Mouse (Mus musculus) kidney, adult 18-20 months (tissue): ENCODE measurements at regions not wholly inside any gene's neighbourhood (a gene's known extent, or its start where the extent isn't known, plus 50 kb on each side); places are given as distances from the start of the nearest gene placed in this dataset.

ENCODE experiments used
- DNase-seq: peaks from one replicate; pipeline ENCODE4 v3.0.0; 2021

DNA sequence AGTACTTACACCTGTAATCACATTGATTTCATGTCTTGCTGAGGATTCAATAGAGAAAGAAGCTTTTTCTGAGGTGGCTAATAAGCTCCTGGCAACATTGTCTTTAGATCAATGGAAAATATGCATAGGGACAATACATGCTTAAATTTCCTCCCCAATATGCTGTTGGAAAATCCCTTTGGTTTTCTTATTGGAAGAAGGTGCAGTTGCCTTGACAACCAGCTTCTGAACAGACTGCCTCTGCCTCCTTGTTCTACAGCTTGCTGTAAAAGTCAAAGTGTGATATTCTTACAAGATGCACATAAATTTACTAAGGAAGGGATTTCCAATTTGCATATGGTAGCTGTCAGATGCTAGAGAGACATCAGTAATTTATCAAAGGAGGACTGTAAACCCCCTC, 585.4 kb upstream of the Nr5a2 start:
- DNase-seq, result no peak

DNA sequence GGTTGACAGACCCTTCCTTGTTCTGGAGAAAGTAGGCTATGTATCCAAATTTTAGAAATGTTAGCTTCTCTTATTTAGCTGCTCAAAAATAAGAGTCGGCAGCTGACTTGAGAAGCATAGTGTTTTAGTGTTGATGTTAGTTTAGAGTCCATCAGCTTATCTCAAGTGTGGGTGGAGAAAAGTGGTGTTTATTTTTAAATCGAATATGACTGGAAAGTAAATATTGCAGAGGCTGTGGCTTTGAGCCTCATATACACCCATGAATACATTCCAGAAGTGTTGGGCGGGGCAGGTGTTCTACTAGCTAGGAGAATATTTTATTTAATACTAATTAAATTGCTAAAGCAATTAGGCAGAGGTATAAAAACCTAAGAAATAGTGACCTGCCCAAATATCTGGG, 583.6 kb upstream of the Nr5a2 start:
- DNase-seq, result no peak

DNA sequence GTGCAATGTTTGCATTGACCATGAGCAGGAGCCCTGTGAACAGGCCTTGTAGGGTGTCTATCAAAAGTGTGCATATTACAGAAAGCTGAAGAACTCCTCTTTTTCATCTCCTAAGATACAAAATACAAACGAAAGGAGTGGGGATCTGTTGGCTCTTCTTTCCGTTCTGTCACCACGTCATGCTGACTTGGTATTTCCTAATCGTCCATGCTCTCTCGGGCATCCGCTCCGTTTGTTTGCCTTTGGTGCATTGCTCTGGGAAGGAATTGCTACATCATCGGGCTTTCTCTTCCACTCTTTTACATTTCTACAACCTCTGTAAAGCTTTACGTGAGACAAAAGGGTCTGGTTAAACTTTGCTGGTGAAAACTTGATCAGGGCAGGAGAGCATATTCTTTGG, 581.2 kb upstream of the Nr5a2 start:
- DNase-seq, result no peak

DNA sequence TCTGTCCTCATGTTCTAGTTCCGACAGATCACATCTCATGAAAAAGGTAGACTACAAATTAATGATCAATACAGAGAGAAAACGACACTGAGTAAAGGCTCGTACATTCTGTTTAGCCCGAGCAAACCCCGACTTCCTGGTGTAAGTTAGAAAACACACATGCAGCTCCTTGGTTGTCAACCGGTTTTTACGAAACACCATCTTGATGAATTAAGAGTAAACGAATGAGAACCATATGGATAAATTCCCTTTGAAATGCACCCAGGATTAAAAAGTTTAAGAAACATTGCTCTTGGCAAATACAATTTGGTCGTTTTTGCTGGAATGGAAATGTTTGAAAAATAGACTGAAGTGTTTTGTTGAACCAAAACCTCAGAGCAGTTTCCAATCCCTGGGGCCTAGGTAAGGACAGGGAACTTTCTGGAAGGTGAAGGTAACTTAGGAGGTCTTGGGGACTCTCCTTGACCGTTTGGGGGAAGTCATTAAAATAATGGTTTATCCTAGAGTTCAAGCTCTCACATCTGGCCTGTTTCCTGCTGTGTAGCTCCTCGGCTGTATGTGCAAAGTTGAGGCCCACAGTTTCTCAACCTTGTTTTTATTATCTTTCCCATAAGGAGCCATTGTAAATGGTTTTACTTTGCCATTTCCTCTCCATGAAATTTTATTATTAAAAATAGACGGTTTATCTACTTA, 579.3 kb upstream of the Nr5a2 start:
- no peak for DNase-seq

DNA sequence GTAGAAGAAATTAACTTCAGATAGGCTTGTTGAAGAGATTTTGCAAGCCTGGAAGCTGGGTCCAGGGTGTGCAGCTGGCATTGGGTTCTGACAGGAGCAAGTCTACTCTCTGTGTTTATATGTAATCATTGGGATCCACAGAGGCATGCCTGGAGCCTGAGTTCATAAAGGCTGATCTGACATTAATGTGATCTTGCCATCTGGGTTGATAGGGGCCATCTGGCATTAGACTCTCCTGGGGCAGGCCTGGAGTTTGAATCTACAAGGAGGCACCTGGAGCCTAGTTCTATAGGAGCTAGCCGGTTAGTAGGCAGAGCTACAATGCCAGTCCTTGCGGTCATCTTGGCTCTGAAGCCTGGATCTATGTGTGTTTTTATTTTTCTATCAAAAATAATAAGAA, 554.5 kb upstream of the Nr5a2 start:
- no peak for DNase-seq

DNA sequence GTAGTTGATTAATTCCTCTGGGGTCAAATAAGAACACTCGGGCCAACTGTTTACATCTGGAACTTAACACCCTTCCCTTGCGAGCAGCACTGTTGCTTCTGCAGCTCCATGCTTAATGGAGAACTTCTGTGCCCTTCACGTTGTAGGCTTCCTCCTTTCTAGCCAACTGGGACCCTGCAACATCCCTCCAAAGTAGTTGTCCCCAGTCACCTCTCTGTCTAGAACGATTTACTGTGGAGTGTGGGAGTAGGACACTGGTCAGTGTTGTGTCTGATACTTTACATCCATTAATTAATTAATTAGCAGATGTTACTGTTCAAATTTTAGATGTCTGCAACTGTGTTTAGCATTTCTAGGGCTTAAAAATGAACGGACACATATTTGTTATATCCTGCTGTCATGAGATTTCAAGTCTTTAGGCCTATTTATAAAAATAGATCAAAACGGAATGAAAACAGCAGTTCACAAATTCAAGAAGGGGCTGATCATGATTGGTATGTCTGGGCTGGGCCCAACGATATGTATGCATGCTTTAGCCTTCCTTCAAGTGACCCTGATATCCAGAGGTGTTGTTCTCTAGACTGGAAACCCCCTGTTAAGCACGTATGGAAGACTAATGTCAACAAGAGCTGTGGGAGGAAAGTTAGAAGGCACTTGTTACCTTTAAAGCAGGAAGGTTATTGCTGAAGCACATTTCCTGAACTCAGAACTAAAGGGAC, 543.6 kb upstream of the Nr5a2 start:
- no peak for DNase-seq

DNA sequence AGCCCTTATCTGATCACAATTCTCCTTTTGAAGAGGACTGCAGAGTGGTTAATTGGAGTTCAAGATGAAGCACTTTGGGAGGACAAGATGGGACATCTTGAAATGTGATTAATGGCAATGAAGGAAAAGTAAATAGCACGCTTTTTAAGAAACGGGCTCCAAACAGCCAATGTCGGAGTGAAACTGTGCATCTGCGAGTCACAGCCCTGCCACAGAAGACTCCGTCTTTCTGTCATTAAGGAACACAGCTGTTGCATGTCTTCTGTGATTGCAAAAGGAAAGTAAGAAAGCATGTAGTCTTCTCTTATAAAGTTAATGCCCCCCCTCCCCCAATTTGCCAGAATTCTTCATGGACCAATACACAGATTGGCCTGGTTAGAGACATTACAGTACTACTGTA, 528.0 kb upstream of the Nr5a2 start:
- DNase-seq, result no peak

DNA sequence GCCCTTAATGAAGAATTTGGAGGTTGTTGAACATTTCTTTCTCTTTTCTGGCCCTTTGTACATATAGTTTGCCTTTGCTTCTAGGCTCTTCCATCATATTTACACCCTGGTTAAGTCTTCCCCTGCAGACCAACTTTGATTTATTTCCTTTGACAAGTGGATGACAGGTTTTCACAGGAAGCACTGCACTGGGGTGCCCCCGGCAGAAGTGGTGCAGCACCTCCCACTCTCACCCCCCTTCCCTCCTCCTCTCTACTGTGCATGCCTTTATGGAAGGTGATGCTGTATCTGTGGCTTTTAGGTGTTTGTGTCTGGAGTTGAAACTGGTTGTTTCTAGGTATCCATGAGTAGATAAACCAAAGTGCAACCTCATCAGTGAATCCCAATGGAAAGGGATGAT, 518.2 kb upstream of the Nr5a2 start:
- no peak for DNase-seq

DNA sequence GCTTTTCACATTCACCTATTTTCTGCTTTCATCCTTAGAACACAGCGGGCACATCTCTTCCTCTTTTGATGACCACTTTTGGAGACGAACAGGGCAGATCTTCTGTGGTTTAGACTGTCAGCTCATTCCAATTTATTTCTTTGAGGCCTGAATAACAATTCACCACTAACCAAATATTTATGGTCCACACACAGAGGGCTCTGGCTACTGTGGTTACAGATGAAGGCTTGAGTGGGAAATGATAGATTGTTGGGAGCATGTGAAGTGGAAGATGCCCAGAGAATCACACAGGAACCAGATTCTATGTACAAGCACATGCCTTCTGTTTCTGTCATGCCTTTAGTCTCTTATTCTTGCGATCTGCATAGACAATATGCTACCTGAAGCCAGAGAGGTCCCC, 517.0 kb upstream of the Nr5a2 start:
- no peak for DNase-seq

DNA sequence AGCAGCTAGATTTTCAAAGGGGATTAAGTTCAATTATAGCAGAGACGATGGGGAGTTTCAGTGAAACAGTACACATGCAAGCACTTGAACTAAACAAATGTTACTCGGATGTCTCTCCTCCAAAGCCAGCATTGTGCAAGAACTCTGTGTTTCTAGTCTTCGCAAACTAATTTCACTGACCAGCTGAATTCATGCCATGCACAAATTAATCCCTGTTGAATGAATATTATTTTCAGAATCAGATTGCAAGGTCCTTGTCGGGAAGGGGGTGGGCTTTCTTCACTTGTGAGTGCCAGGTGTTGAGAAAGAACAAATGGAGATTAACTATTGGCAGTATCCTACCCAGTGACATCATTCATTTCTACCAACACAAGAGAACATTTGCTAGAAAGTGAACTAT, 514.6 kb upstream of the Nr5a2 start:
- DNase-seq, result no peak

DNA sequence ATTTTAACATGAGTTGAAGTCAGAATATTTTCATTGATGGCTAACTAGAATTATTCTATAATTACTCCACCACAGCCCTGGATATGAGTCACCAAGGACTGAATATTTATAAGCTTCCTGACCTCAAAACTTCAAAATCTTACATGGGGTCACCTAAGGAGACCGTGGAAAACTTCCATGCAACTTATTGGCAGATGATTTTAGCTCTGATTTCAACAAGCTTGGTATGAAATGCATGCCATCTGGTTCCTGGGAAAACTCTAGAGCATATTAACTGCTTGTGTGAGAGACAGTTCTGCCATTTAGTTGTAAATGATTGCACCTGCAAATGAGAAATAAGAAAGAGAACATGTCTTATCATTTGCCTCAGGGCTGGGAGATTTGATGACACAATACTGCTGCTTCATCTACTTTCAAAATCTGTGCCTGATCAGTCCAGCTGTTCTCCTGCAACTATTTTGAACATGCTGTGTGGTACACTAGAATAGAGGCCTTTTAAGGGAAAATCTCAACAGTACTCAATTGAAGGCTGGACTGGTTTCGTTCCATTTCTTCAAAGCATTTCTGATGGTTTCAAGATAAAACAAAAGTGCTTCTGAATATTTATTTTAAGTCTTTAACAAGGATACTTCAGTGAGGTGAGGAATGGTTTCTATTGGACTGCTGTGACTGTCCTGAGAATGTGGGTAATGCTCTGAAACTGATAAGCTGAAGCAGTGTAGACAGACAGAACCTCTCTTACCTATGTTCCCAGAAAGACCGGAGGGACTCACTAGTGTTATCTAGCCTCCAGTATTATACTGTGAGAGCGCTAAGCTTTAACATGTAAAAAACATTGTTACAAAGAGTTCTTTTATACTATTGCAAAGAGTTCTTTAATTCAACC, 513.8 kb upstream of the Nr5a2 start:
- no peak for DNase-seq

DNA sequence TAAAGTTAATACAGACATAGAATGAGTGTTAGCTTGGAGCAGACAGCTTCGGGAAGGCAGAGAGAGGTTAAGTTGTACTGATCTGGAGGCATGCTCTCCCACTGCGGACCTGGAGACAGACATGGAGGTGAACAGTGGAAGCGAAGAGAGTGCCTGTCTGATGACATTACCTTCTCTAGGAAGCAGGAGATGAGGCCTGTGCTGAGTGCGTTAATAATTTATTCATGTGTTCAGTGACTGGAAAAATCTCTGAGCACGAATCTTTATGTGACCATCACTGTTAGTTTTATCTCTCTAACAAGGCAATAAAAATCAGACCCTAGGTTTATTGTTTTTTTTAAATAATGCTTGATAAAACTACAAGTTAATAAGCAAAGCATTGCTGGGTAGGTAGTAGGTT, 504.7 kb upstream of the Nr5a2 start:
- DNase-seq, result no peak

DNA sequence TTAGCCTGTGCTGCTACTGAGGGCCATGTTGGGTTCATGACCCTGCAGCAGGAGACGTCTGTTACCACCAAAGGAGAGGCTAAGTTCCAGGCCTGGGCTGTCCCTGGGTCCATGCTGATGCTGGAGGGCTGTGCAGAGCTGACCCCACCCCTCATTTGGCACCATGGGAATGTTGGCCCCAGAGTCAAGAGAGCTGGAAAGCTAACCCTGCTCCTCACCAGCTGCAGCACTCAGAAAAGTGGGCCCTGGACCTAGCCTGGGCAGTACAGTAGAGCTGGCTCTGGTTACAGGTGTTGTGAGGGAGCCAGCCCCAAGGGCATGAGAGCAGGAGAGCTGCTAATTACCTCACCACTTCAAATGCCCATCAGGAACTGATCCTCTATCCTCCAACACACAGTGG, 500.9 kb upstream of the Nr5a2 start:
- DNase-seq, result no peak

DNA sequence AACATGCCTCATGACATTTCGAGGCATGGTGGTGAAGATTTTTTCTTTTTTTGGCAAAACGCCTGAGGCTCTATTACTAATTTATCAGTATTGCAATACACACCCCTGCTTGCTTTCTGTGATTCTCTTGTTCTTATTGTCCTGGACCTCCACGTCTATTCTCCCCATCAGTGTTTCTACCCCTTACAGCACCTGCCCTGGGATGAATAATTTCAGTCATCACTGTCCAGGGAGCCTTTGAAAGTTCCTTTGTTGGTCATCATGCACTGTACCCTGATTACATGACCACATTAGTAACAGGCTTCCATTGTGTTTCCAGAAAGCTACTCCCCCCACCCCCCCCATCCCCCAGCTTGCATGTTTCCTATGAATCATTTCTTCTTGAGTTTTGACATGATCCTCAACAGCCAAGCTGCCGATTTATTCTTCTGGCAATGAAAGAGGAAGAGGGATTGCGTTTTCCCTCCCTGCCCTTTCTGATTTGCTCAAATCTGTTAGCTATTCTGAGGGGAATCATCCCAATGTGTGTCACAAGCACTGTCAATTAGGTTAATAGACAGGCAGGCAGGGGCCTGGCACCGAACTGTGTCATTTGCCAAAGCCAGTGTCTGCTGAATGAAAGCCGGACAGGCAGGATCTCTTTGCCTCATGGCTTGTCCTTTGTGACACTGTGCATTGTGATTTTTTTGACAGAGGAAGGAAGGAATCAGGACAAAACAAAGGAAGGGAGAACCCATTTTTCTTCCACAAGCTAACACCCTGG, 493.4 kb upstream of the Nr5a2 start:
- DNase-seq, result no peak

DNA sequence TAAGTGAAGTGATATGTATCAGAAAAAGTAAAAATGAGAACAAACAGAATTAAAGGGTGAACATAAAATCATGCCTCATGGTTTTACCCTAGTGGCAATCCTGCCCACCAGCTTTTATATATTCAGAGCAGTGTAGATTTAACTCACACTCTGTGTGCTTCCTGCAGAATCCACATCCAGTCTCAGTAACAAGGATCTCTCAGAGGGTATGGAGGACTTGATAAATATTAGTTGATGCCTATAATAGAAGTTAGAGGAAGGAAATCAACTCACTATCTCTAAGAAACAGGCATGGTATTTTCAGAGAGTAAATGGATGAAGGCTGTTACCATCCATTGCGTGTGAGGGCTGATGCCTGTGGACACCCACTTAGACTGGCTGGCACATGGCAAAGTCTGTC, 492.5 kb upstream of the Nr5a2 start:
- DNase-seq, result no peak

DNA sequence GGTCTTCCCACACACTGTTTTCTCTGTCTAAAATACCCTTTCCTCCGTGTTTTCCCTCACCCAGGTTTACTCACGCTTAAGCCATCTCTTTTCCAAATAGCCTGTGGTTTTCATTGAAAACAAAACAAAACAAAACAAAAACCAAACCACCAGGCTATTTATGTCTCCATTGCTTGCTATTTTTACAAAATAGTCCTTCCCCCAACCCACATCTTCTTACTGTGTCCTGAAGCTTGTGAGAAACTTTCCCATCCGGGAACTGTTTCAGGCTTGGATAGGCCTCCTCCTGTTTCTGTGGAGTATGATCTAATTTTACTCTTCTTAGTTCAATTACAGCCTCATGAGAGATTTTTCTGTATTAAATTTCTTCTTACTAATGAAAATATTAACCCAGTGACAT, 486.2 kb upstream of the Nr5a2 start:
- no peak for DNase-seq

DNA sequence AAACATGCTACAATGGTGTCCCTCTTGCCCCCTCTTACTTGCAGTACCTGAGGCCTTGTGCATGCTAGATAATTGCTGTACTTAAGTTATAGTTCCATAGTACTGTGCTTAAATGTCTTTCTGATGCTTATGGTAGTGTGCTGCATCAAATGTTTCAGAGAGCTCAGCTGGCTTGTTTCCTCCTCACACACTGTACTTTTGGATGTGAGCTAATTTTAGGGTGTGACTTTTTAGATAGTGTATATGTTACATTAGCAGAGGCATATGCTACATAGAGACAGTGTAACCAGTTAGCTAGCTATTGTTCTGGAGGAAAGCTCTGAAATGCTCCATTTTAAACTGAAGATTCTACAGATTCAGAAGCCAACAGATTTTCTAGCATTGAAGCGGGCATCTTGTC, 467.9 kb upstream of the Nr5a2 start:
- no peak for DNase-seq

DNA sequence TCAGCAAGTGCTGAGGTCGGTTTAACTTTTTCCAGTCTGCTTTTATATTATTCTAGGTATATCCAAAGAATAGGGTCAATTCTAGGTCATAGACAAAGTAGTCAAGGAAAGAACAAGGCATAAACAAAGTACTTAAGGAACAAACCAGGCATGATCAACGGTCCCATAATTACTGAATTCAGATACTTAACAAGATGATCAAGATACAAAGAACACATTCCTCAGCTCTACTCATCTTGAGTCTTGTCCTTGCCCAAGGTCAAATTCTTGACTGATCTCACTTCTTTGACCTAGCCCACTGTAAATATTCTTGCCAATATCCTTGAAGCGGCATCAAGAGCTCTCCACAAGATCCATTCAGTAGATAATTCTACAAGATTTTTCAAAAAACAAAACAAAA, 458.1 kb upstream of the Nr5a2 start:
- DNase-seq, result no peak

DNA sequence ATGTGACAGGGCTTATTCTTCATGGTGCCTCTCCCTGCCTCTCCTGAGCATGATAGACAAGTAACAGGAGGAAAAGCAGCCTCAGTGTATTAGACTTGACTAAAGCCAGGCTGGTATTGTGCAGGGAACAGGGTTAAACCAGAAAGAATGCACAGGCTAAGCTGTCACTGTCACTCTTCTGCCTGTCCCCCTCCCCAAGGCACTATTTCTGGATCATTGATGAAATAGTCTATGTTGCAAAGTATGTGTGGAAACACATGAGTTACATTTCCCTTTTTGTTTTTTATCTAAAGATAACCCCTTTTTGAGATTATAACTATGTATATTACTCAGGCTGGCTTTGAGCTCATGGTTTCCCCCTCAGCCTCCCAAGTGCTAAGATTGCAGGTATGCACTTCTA, 436.5 kb upstream of the Nr5a2 start:
- DNase-seq, result no peak

DNA sequence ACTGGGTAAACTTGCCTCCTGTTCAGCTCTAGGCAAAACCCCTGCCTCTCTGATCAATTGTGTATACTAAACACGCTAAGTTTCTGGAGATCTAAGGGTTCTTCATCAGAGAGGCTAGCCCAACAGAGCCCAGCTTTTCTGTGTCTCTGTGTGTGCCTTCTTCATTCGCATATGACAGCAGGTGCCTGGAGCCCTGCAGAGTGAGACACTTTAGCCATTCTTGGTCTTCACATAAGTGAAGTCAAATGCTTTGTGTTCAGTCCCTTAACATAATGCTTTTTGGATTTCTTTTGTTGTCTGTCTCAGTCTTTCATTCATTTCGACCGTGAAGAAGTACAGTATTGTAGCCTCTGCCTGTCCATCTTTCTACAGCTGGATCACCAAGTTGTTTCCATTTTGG, 427.3 kb upstream of the Nr5a2 start:
- no peak for DNase-seq

DNA sequence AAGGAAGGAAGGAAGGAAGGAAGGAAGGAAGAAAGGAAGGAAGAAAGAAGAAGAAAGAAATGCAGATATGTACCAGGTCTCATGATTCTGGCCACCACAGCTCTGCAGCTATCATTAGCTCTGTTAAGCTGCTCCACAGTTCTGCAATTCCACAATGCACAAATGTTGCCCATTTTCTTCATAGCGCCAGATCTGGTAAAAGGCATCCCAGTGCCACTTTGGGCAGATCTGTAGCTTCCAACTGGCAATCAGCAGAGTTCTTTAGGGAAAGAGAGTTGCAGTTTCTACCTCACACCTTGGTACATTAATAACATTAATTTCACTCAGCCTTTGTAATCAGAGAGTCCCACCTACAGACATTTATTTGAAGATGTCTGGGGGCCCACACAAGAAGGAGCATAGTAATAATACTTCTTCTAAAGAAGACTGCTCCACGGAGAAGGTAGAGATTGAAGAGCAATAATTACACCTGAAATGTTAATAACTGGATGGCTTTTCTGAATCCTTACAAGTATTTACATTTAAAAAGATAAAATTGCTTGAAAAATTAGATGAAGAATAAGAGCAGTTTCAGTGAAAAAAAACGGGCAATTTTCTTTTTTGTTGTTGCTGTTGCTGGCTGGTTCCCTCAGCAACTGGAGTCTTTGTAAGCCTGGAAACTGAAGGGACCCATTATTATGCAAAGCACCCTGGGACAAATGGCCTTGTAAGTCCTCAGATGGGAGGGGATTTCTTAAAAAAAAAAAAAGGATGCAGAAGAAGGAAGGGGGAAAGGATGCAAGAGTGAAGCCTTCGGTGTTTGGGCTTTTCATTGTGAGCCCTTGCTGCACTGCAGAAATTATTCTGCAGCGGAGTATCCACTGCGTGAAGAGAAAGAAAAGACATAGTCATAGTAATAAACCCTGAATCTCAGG, 418.1 kb upstream of the Nr5a2 start:
- no peak for DNase-seq

DNA sequence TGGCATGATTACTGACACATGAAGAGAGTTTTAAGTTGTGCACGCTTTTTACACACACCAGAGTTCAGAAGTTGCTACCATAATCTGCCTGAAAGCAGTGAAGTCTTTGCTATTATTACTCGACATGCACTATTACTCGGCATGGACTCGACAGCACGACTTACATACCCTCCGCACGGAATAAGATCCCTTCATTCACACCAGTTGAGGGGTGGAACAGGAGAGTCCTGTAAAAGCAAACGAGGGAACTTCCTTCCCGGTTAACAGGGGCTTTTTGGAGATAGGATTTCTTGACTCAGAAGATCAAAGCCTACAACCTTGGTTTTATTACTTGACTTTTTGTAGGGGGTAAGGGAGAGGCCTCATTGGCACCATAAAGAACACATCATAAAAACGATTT, 416.4 kb upstream of the Nr5a2 start:
- DNase-seq, result no peak
